Mouse (Mus musculus) heart, postnatal 10 days (tissue): ENCODE measurements around the gene Vmn1r178. TPM values are rescaled to one million over a fixed set of nuclear protein-coding genes. Genes with fewer than 3 reads are reported as not detected.
"Not testable (repeated sequence)": the region's sequence is repeated elsewhere in the genome, so short reads cannot be mapped to it uniquely, and the experiment has no call there.

Source experiments
- DNase-seq, 2 experiments: peaks; one replicate each; pipeline ENCODE4 v3.0.0; 2021
- intact Hi-C: fragments of 180-260 bp; cut with DNase I; formaldehyde crosslinking; loops from one replicate; pipeline ENCODE4 v1.15.1; 2025
- total RNA-seq, 2 experiments: library from RNA; stranded (reverse); gene quantifications; 2 replicates each; pipeline ENCODE4 v1.2.3; 2021

The Vmn1r178 gene
- not detected for total RNA-seq

DNA sequence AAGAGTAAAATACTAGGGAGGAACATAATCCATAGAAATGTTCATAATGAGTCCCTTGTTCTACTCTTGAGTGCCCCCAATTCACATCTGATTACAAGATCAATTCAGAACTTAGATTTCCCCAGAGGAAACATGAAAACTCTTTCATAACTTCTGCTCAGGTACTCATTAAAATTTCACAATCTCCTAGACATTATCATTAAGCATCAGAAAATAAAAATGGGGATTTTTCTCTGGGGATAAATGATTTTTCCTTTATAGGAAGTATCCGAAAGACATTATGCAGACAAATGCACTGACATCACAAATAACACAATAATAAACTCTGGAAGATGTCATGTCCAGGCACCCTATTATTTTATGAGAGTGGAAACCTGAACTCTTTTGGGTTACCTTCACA, at the start of gene Vmn1r178:
TSS of gene Vmn1r178 (plus strand) at position 301 of the 400 bp plus-strand sequence.
- intact Hi-C loops = no loop called here
- DNase-seq = no peak

DNA sequence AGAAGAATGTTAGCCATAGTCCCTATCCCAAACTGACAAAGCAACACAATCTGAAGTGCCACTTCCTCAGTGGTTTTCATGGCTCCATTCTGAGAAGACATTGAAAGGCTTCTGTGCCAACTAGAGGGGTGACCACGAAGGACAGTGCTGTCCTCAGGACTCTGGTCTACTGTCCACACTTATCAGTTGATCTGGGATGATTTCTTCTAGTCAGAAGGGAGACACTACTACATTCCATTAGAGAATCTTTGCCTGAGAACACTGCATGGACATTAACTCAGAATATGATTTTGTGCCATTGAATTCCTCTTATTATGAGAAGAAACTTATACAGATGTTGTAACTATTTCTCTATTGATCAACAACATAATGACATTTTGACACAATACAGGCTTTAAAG, 25.5 kb upstream of the Vmn1r178 start, which contains the start of gene Vmn1r177:
TSS of gene Vmn1r177 (minus strand) at position 101 of the 400 bp plus-strand sequence.
- DNase-seq, intact Hi-C loops: not testable (repeated sequence)

DNA sequence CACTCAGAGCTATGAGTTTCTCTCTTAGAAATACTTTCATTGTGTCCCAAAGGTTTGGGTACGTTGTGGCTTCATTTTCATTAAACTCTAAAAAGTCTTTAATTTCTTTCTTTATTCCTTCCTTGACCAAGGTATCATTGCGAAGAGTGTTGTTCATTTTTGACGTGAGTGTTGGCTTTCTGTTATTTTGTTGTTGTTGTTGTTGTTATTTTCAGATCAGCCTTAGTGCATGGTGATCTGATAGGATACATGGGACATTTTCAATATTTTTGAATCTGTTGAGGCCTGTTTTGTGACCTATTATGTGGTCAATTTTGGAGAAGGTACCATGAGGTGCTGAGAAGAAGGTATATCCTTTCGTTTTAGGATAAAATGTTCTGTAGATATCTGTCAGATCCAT, 14.9 kb upstream of the Vmn1r178 start:
- intact Hi-C loops = not testable (repeated sequence)

DNA sequence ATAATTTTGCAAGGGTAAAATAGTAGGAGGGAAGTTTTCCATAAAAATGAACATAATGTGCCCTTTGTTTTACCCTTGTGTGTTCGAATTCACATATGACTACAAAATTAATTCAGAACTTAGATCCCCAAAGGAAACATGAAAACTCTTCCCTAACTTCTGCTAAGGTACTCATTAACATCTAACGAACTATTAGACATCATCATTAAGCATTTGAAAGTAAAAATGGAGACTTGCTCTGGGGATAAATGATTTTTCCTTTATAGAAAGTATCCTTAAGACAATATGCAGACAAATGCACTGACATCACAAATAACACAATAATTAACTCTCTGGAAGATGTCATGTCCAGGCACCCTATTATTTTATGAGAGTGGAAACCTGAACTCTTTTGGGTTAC, 34.9 kb downstream of the Vmn1r178 start, which contains the start of gene Vmn1r179:
TSS of gene Vmn1r179 (plus strand) at position 301 of the 400 bp plus-strand sequence.
- DNase-seq = no peak
- intact Hi-C loops = no loop called here

More for the DNA sequence above, 14.9 kb upstream of the Vmn1r178 start:
- DNase-seq = not testable (repeated sequence)

Other genes starting within 250 kb of the Vmn1r178 start
- not detected for gene Vmn1r172, start 233.7 kb upstream of the Vmn1r178 start, total RNA-seq
- not detected for gene Vmn1r173, start 191.3 kb upstream of the Vmn1r178 start, total RNA-seq
- gene Vmn1r174, start 139.7 kb upstream of the Vmn1r178 start, total RNA-seq = not detected
- gene Vmn1r175, start 81.4 kb upstream of the Vmn1r178 start, total RNA-seq = not detected
- not detected for gene Vmn1r176, start 54.6 kb upstream of the Vmn1r178 start, total RNA-seq
- gene Vmn1r177, start 25.6 kb upstream of the Vmn1r178 start, total RNA-seq = not detected
- not detected for gene Vmn1r179, start 35.0 kb downstream of the Vmn1r178 start, total RNA-seq
- gene Vmn1r180, start 58.6 kb downstream of the Vmn1r178 start, total RNA-seq = not detected
- gene Vmn1r181, start 82.6 kb downstream of the Vmn1r178 start, total RNA-seq = not detected
- gene V1rd19, start 109.7 kb downstream of the Vmn1r178 start, total RNA-seq = not detected
- gene Vmn1r183, start 161.2 kb downstream of the Vmn1r178 start, total RNA-seq = not detected
- 10 to 100 TPM in 1 of 2 experiments, 1 to 10 TPM in 1; 9.5 to 10.3 TPM for gene Zfp180, start 189.9 kb downstream of the Vmn1r178 start, total RNA-seq
- gene Zfp112, start 220.3 kb downstream of the Vmn1r178 start, total RNA-seq = 1 to 10 TPM; 3.1 to 3.8 TPM
- 1 to 10 TPM; 4.6 to 6.0 TPM for gene Zfp235, start 242.2 kb downstream of the Vmn1r178 start, total RNA-seq